Mouse (Mus musculus) forebrain, embryonic 14.5 days (tissue): ENCODE measurements around the gene Gm20388. TPM values are rescaled to one million over a fixed set of nuclear protein-coding genes. Genes with fewer than 3 reads are reported as not detected.
"Not testable (repeated sequence)": the region's sequence is repeated elsewhere in the genome, so short reads cannot be mapped to it uniquely, and the experiment has no call there.

ENCODE experiments used
- ATAC-seq: fragments of 200-750 bp; cut with Nextera tagmentation; 2 replicates; pipeline ENCODE4 v1.8.0; 2017; ENCODE audit warnings: mild to moderate bottlenecking, moderate library complexity
- DNase-seq: peaks from one replicate; pipeline ENCODE4 v3.0.0-alpha.2; 2015; ENCODE audit warnings: low spot score
- H3K27ac ChIP-seq: fragments of 300-500 bp; sonication (generic); 2 replicates; pipeline ENCODE4 v1.5.1; 2014; ENCODE audit warnings: low read depth, mild to moderate bottlenecking, control low read depth, low read length, moderate library complexity
- H3K27me3 ChIP-seq: fragments of 300-500 bp; sonication (generic); replicated peaks from 2 replicates; pipeline ENCODE4 v1.6.1; 2014; ENCODE audit warnings: low read length, control low read depth, mixed read lengths; ENCODE audit not compliant: control insufficient read depth, insufficient read depth
- H3K36me3 ChIP-seq: fragments of 300-500 bp; sonication (generic); 2 replicates; pipeline ENCODE4 v1.6.1; 2014; ENCODE audit warnings: low read length, control low read depth; ENCODE audit not compliant: control insufficient read depth, insufficient read depth
- H3K4me1 ChIP-seq: fragments of 300-500 bp; sonication (generic); 2 replicates; pipeline ENCODE4 v1.6.1; 2014; ENCODE audit warnings: antibody characterized with exemption, low read length, control low read depth; ENCODE audit not compliant: control insufficient read depth, insufficient read depth
- H3K4me2 ChIP-seq: fragments of 300-500 bp; sonication (generic); 2 replicates; pipeline ENCODE4 v1.6.1; 2014; ENCODE audit warnings: mild to moderate bottlenecking, control low read depth, low read length
- H3K4me3 ChIP-seq: fragments of 300-500 bp; sonication (generic); 2 replicates; pipeline ENCODE4 v1.5.1; 2014; ENCODE audit warnings: low read depth, low read length, control low read depth
- H3K9ac ChIP-seq: fragments of 300-500 bp; sonication (generic); 2 replicates; pipeline ENCODE4 v1.6.1; 2014; ENCODE audit warnings: mild to moderate bottlenecking, low read length, control low read depth, moderate library complexity
- H3K9me3 ChIP-seq: fragments of 300-500 bp; sonication (generic); replicated peaks from 2 replicates; pipeline ENCODE4 v1.6.1; 2016; ENCODE audit warnings: low read length, control low read depth, mixed read lengths; ENCODE audit not compliant: control insufficient read depth
- WGBS: fragments of 180-500 bp; shearing (Covaris S2); extraction: QIAGEN DNeasy Blood & Tissue Kit; methylation state at CpG from one replicate; pipeline ENCODE4 v1.1.7; 2014; 5-methylcytosine and 5-hydroxymethylcytosine counted together
- polyA plus RNA-seq: library from polyadenylated mRNA; unstranded; fragments of >200 nt; fragmentation: Nextera tagmentation; extraction: Ambion mirVana; gene quantifications from 2 replicates; pipeline ENCODE4 v1.2.1, GENCODE M21; 2014

The Gm20388 gene
- polyA plus RNA-seq, 1 experiment from 2014 or later: 7.4 TPM

GRCm38 (mm10) chr8:123623523-123623922, 3712.9 kb downstream of the Gm20388 start:
- not testable (repeated sequence) for DNase-seq, H3K36me3 ChIP-seq, H3K27ac ChIP-seq, H3K4me1 ChIP-seq, H3K4me3 ChIP-seq, H3K4me2 ChIP-seq, H3K9me3 ChIP-seq, H3K9ac ChIP-seq, ATAC-seq, H3K27me3 ChIP-seq
- WGBS: no CpG with 5 or more reads among the region's 39 CpGs

- no peak overlapping the region for H3K4me3 ChIP-seq
- H3K4me2 ChIP-seq: no peak overlapping the region
- H3K4me1 ChIP-seq: peaks cover 5% of the 10 kb centered on the region; the same call in 1 of the 2 replicates
- WGBS: 52% methylated on average over 5 of the region's 5 CpGs
- no peak for DNase-seq
- no peaks in the 10 kb centered on the region for H3K9me3 ChIP-seq
- no peak overlapping the region for H3K9ac ChIP-seq
- no peak overlapping the region for H3K27ac ChIP-seq
- H3K27me3 ChIP-seq: peaks cover 8% of the 10 kb centered on the region
- no peak for ATAC-seq
- no peaks in the 10 kb centered on the region for H3K36me3 ChIP-seq
Measured at GRCm38 (mm10) chr8:123624274-123624673, 3713.6 kb downstream of the Gm20388 start.

- DNase-seq (no peak), ATAC-seq (no peak)
- Histone ChIP-seq H3K9ac (no peak overlapping the region), H3K27me3 (peaks cover 8% of the 10 kb centered on the region), H3K4me3 (no peak overlapping the region), H3K9me3 (no peaks in the 10 kb centered on the region), H3K36me3 (no peaks in the 10 kb centered on the region), H3K4me1 (peaks cover 6% of the 10 kb centered on the region; the same call in 1 of the 2 replicates), H3K27ac (no peak overlapping the region), H3K4me2 (no peak overlapping the region)
- WGBS: 39% methylated on average over 1 of the region's 1 CpGs
Measured at GRCm38 (mm10) chr8:123624702-123625101, 3714.1 kb downstream of the Gm20388 start.

- WGBS: 31% methylated on average over 2 of the region's 2 CpGs
- H3K4me3 ChIP-seq: no peak overlapping the region
- H3K9me3 ChIP-seq: no peaks in the 10 kb centered on the region
- no peaks in the 10 kb centered on the region for H3K36me3 ChIP-seq
- H3K4me1 ChIP-seq: peaks cover 6% of the 10 kb centered on the region; the same call in 1 of the 2 replicates
- H3K27me3 ChIP-seq: peaks cover 8% of the 10 kb centered on the region
- ATAC-seq: no peak
- H3K27ac ChIP-seq: no peak overlapping the region
- DNase-seq: no peak
- no peak overlapping the region for H3K9ac ChIP-seq
- H3K4me2 ChIP-seq: no peak overlapping the region
Measured at GRCm38 (mm10) chr8:123625717-123626116, 3715.1 kb downstream of the Gm20388 start.

GRCm38 (mm10) chr8:123627410-123628147, 3716.9 kb downstream of the Gm20388 start:
- H3K27me3 ChIP-seq: peaks cover 12% of the 10 kb centered on the region
- no peak for ATAC-seq
- no peaks in the 10 kb centered on the region for H3K36me3 ChIP-seq
- H3K9me3 ChIP-seq: no peaks in the 10 kb centered on the region
- peaks cover 6% of the 10 kb centered on the region; the same call in 1 of the 2 replicates for H3K4me1 ChIP-seq
- 55% methylated on average over 6 of the region's 6 CpGs for WGBS
- no peak overlapping the region for H3K27ac ChIP-seq
- H3K4me2 ChIP-seq: no peak overlapping the region
- no peak overlapping the region for H3K9ac ChIP-seq
- no peak overlapping the region for H3K4me3 ChIP-seq
- DNase-seq: no peak

GRCm38 (mm10) chr8:123628253-123628967, 3717.8 kb downstream of the Gm20388 start:
- H3K9me3 ChIP-seq: no peaks in the 10 kb centered on the region
- peaks cover 12% of the 10 kb centered on the region for H3K27me3 ChIP-seq
- WGBS: 3% methylated on average over 8 of the region's 8 CpGs
- H3K4me3 ChIP-seq: peak overlapping the region; percentile 23
- H3K36me3 ChIP-seq: no peaks in the 10 kb centered on the region
- ATAC-seq (peak; percentile 48), DNase-seq (peak; percentile 67)
- H3K4me1 ChIP-seq: peaks cover 6% of the 10 kb centered on the region; the same call in 1 of the 2 replicates
- no peak overlapping the region for H3K27ac ChIP-seq
- peak overlapping the region; percentile 37; the same call in 1 of the 2 replicates for H3K9ac ChIP-seq
- peak overlapping the region; percentile 55 for H3K4me2 ChIP-seq

GRCm38 (mm10) chr8:123628968-123629755, 3718.5 kb downstream of the Gm20388 start:
- Histone ChIP-seq H3K27me3 (peaks cover 12% of the 10 kb centered on the region), H3K9ac (peak overlapping the region; percentile 37; the same call in 1 of the 2 replicates), H3K27ac (no peak overlapping the region), H3K4me1 (peaks cover 6% of the 10 kb centered on the region; the same call in 1 of the 2 replicates), H3K36me3 (no peaks in the 10 kb centered on the region), H3K4me2 (peak overlapping the region; percentile 55), H3K9me3 (no peaks in the 10 kb centered on the region), H3K4me3 (peak overlapping the region; percentile 23)
- ATAC-seq (peak; percentile 66), DNase-seq (peak; percentile 89)
- 12% methylated on average over 19 of the region's 19 CpGs for WGBS

GRCm38 (mm10) chr8:123630058-123630457, 3719.4 kb downstream of the Gm20388 start:
- Histone ChIP-seq H3K4me2 (no peak overlapping the region; the same call in 1 of the 2 replicates), H3K9ac (no peak overlapping the region), H3K27ac (no peak overlapping the region), H3K27me3 (0 out of 2 replicates have a peak, but pooled peaks cover 4% of the 10 kb centered on the region), H3K9me3 (no peaks in the 10 kb centered on the region), H3K36me3 (no peaks in the 10 kb centered on the region), H3K4me1 (peaks cover 6% of the 10 kb centered on the region; the same call in 1 of the 2 replicates), H3K4me3 (no peak overlapping the region)
- ATAC-seq (no peak), DNase-seq (no peak)
- WGBS: 62% methylated on average over 10 of the region's 10 CpGs
